Mouse (Mus musculus) small intestine, adult 2 months (tissue): ENCODE data around the gene Ufc1.

Experiments
- CTCF ChIP-seq: fragments of 200-500 bp; IDR thresholded peaks from 2 replicates; pipeline ENCODE4 v1.5.1; 2012; ENCODE audit warnings: low read depth, mild to moderate bottlenecking, control low read depth, inconsistent platforms, low read length, moderate library complexity, mixed read lengths; ENCODE audit not compliant: insufficient replicate concordance, insufficient read length; ENCODE audit errors: extremely low read depth
- POLR2A ChIP-seq: fragments of 200-500 bp; IDR thresholded peaks from 2 replicates; pipeline ENCODE4 v1.6.1; 2012; ENCODE audit warnings: low read depth, mild to moderate bottlenecking, control low read depth, inconsistent platforms, low read length, moderate library complexity

- no peak for TF ChIP-seq POLR2A
- TF ChIP-seq CTCF: no peak
Observed at GRCm38 (mm10) chr1:171252415-171252814, 42.4 kb downstream of the Ufc1 start.
